ENCODE assay signal across 8 mouse cellular contexts in genomic region chr2:118779065-118779464, GRCm38 (mm10). TPM values are rescaled to one million over a fixed set of nuclear protein-coding genes. Genes with fewer than 3 reads are reported as not detected.
A peak's percentile ranks its signal among the peaks of the same experiment; 100 is the strongest.
DNase-seq lines count a peak whose midpoint lies in the region; ATAC-seq lines count a peak whose summit lies in the region.

No protein-coding gene starts in this region.

- no peak overlapping the region for H3K27ac ChIP-seq in kidney, embryonic 15.5 days
- H3K27ac ChIP-seq in hindbrain, embryonic 15.5 days (replicated peaks) = peak overlapping the region; percentile 70

- H3K4me2 ChIP-seq in kidney, embryonic 15.5 days = peak overlapping the region; percentile 74
- peak overlapping the region; percentile 63 for H3K4me2 ChIP-seq in hindbrain, embryonic 15.5 days

- H3K9ac ChIP-seq in kidney, embryonic 15.5 days = no peak overlapping the region
- H3K9ac ChIP-seq in hindbrain, embryonic 15.5 days = peak overlapping the region; percentile 64; the same call in 1 of the 2 replicates

- H3K27me3 ChIP-seq in kidney, embryonic 15.5 days = peaks cover 20% of the 10 kb centered on the region
- no peaks in the 10 kb centered on the region for H3K27me3 ChIP-seq in hindbrain, embryonic 15.5 days

- intact Hi-C loops in left cerebral cortex, postnatal 4 days (cut with DNase I) = no loop called here

- H3K4me3 ChIP-seq in kidney, embryonic 15.5 days (replicated peaks) = peak overlapping the region; percentile 43
- H3K4me3 ChIP-seq in hindbrain, embryonic 15.5 days = peak overlapping the region; percentile 55

- peaks cover 11% of the 10 kb centered on the region for H3K4me1 ChIP-seq in kidney, embryonic 15.5 days
- peaks cover 36% of the 10 kb centered on the region for H3K4me1 ChIP-seq in hindbrain, embryonic 15.5 days (replicated peaks)

- H3K36me3 ChIP-seq in kidney, embryonic 15.5 days = no peaks in the 10 kb centered on the region
- H3K36me3 ChIP-seq in hindbrain, embryonic 15.5 days = no peaks in the 10 kb centered on the region

- no peak for ATAC-seq in kidney, embryonic 15.5 days (replicated peaks; ENCODE audit: low FRiP score)
- ATAC-seq in hindbrain, embryonic 15.5 days (ENCODE audit: low FRiP score, low read depth) = peak; percentile 49

- H3K9me3 ChIP-seq in kidney, embryonic 15.5 days (replicated peaks) = no peaks in the 10 kb centered on the region
- H3K9me3 ChIP-seq in hindbrain, embryonic 15.5 days = no peaks in the 10 kb centered on the region

- DNase-seq in kidney, adult 8-10 months = no peak
- peak; percentile 52 to 65 for DNase-seq in cerebellum, postnatal 10 days
- DNase-seq in neural tube, embryonic 10.5 days (ENCODE audit: extremely low spot score, low spot score) = peak; percentile 26
- DNase-seq in layer of hippocampus, postnatal 36 days = no peak
- no peak for DNase-seq in spleen, adult 18-20 months
- no peak for DNase-seq in left cerebral cortex, postnatal 4 days

- 8% methylated on average over 10 of the region's 10 CpGs for WGBS in kidney, embryonic 15.5 days
- WGBS in hindbrain, embryonic 15.5 days = 8% methylated on average over 10 of the region's 10 CpGs

RNA-seq across cellular contexts. Expression of gene Disp2, which starts 0.5 kb away (rescaled TPM):
- polyA plus RNA-seq in kidney, embryonic 15.5 days (2015; fragmentation: Nextera tagmentation; extraction: Ambion mirVana) = 0.40 and 2.1 TPM in 2 replicates
- polyA plus RNA-seq in hindbrain, embryonic 15.5 days (2015; fragmentation: Nextera tagmentation; extraction: Ambion mirVana) = 71.6 and 73.5 TPM in 2 replicates
- total RNA-seq in layer of hippocampus, postnatal 36 days (2021) = 100 to 1,000 TPM; 267 to 273 TPM
- 100 to 1,000 TPM; 109 to 128 TPM for total RNA-seq in left cerebral cortex, postnatal 4 days (2021)

RNA-seq across cellular contexts. Expression of gene Phgr1, which starts 6.5 kb away (rescaled TPM):
- polyA plus RNA-seq in kidney, embryonic 15.5 days (2015; fragmentation: Nextera tagmentation; extraction: Ambion mirVana) = 1.1 TPM in 1 of 2 replicates, not detected in the other
- polyA plus RNA-seq in hindbrain, embryonic 15.5 days (2015; fragmentation: Nextera tagmentation; extraction: Ambion mirVana) = not detected in 2 replicates
- total RNA-seq in layer of hippocampus, postnatal 36 days (2021) = not detected
- total RNA-seq in left cerebral cortex, postnatal 4 days (2021) = not detected

RNA-seq across cellular contexts. Expression of gene Ccdc9b, which starts 16.6 kb away (rescaled TPM):
- 1.0 and 1.2 TPM in 2 replicates for polyA plus RNA-seq in kidney, embryonic 15.5 days (2015; fragmentation: Nextera tagmentation; extraction: Ambion mirVana)
- polyA plus RNA-seq in hindbrain, embryonic 15.5 days (2015; fragmentation: Nextera tagmentation; extraction: Ambion mirVana) = 1.0 and 1.5 TPM in 2 replicates
- 1 to 10 TPM; 6.4 to 6.5 TPM for total RNA-seq in layer of hippocampus, postnatal 36 days (2021)
- 1 to 10 TPM; 1.8 to 2.1 TPM for total RNA-seq in left cerebral cortex, postnatal 4 days (2021)

RNA-seq across cellular contexts. Expression of gene Inafm2, which starts 33.5 kb away (rescaled TPM):
- polyA plus RNA-seq in kidney, embryonic 15.5 days (2015; fragmentation: Nextera tagmentation; extraction: Ambion mirVana) = 14.0 and 15.6 TPM in 2 replicates
- polyA plus RNA-seq in hindbrain, embryonic 15.5 days (2015; fragmentation: Nextera tagmentation; extraction: Ambion mirVana) = 18.9 and 20.6 TPM in 2 replicates
- total RNA-seq in layer of hippocampus, postnatal 36 days (2021) = 10 to 100 TPM; 64.8 to 66.9 TPM
- 10 to 100 TPM; 17.8 to 19.7 TPM for total RNA-seq in left cerebral cortex, postnatal 4 days (2021)

RNA-seq across cellular contexts. Expression of gene Knstrn, which starts 34.7 kb away (rescaled TPM):
- polyA plus RNA-seq in kidney, embryonic 15.5 days (2015; fragmentation: Nextera tagmentation; extraction: Ambion mirVana) = 120 and 124 TPM in 2 replicates
- polyA plus RNA-seq in hindbrain, embryonic 15.5 days (2015; fragmentation: Nextera tagmentation; extraction: Ambion mirVana) = 23.0 and 35.1 TPM in 2 replicates
- total RNA-seq in layer of hippocampus, postnatal 36 days (2021) = 1 to 10 TPM; 1.5 to 2.2 TPM
- total RNA-seq in left cerebral cortex, postnatal 4 days (2021) = 1 to 10 TPM; 7.6 to 8.3 TPM

Comparison
In these comparisons a context has a peak if more than half of its experiments do, and no peak if none do; other contexts are left out.
1. DNase-seq: peak in cerebellum, postnatal 10 days (2 of 2) and neural tube, embryonic 10.5 days (single experiment); none in kidney, adult 8-10 months (0 of 2), layer of hippocampus, postnatal 36 days (0 of 2), spleen, adult 18-20 months (0 of 2) and left cerebral cortex, postnatal 4 days (single experiment).